Mouse (Mus musculus): ENCODE measurements at regions not wholly inside any gene's neighbourhood (a gene's known extent, or its start where the extent isn't known, plus 50 kb on each side); places are given as distances from the start of the nearest gene placed in this dataset.
"Not testable (repeated sequence)": the region's sequence is repeated elsewhere in the genome, so short reads cannot be mapped to it uniquely, and the experiment has no call there.

DNA sequence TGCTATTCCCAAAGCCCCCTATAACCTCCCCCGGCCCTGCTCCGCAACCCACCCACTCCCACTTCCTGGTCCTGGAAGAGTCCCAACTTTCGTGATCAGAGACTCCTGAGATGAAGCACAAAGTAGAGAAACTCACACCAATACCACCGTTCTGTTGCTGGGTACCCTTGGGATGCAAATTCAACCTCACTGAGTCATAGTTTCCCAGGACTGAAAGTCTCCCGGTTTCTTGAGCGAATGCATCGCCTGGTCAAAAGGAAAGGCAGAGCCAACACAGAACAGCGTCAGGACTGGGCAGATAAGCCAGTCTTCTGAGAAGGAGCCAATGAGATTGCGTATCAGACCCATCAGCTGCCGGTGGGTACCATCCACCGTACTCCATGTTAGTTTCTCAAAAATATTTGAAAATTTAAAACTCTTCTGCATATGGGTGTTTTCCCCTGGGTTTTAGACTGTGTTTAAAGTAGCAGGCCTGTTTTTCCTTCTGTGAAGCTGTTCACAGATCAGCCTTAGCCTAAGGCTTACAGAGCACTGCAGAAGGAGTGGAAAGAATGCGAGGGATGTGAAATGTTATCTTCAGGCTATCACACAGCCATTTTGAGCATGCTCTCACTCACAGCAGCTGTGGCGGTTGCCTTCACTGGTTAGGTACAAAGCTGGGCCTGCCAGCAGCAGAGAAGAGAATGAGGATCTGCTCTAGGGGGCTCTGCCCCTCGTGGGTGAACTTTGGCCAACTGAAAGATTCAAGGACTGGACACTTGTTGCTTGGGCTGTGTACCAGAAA is 77.0 kb upstream of the Zmat1 start:
- H3K4me1 ChIP-seq (ENCODE audit: control insufficient read depth, insufficient read depth, low read length); H3K4me2 ChIP-seq (ENCODE audit: low read depth, low read length); H3K36me3 ChIP-seq (replicated peaks; ENCODE audit: control insufficient read depth, insufficient read depth, low read depth, low read length); H3K27me3 ChIP-seq (ENCODE audit: control insufficient read depth, insufficient read depth, low read length); DNase-seq (ENCODE audit: low spot score); H3K9ac ChIP-seq (replicated peaks; ENCODE audit: low read length); ATAC-seq (replicated peaks; ENCODE audit: insufficient number of reproducible peaks, low FRiP score, low TSS enrichment, low read depth); H3K4me3 ChIP-seq (ENCODE audit: low read depth, low read length); H3K9me3 ChIP-seq (replicated peaks; ENCODE audit: control insufficient read depth, low read length); H3K27ac ChIP-seq (replicated peaks; ENCODE audit: low read depth, low read length): not testable (repeated sequence)
- 83% methylated on average over 13 of the region's 14 CpGs for WGBS

DNA sequence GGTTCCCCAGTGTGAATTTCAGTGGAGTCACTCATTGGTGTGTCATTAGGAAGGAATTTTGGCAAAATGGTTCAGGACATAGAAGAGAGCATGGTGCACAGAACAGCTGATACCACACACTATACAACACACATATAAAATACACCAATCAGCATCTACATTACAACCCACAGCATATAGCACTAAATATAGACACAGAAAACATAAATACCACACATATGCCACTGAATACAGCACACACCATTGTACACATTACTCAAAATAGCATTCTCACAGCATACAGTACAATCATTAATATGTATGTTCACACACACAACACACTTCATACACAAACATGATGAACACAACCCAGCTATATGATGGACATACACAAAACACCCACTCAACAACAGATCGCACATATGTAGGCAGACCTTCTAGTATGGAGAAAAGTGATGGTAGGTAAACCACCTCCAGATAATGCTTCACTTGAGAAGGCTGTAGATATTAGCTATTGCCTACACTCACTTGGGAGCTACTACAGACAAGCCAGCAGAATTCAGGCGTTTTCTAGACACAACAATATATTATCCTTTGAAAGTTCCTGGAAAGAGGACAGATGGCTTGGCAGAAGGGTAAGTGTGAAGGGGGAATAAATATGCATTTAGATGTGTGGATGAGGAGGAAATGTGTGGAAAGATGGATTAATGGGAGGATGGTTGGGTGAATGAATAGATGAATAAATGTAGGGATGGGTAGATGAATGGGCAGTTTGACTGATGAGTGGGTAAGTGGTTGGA is 71.6 kb upstream of the Zmat1 start:
- no peak for DNase-seq (ENCODE audit: low spot score)
- Histone ChIP-seq H3K27me3 (ENCODE audit: control insufficient read depth, insufficient read depth, low read length) (no peaks in the 10 kb centered on the region), H3K9me3 (replicated peaks; ENCODE audit: control insufficient read depth, low read length) (no peaks in the 10 kb centered on the region), H3K36me3 (replicated peaks; ENCODE audit: control insufficient read depth, insufficient read depth, low read depth, low read length) (no peaks in the 10 kb centered on the region), H3K4me1 (ENCODE audit: control insufficient read depth, insufficient read depth, low read length) (no peaks in the 10 kb centered on the region), H3K4me3 (ENCODE audit: low read depth, low read length) (no peak overlapping the region), H3K27ac (replicated peaks; ENCODE audit: low read depth, low read length) (no peak overlapping the region), H3K9ac (replicated peaks; ENCODE audit: low read length) (no peak overlapping the region), H3K4me2 (ENCODE audit: low read depth, low read length) (no peak overlapping the region)
- WGBS = 83% methylated on average over 2 of the region's 2 CpGs
- ATAC-seq (replicated peaks; ENCODE audit: insufficient number of reproducible peaks, low FRiP score, low TSS enrichment, low read depth) = no peak

DNA sequence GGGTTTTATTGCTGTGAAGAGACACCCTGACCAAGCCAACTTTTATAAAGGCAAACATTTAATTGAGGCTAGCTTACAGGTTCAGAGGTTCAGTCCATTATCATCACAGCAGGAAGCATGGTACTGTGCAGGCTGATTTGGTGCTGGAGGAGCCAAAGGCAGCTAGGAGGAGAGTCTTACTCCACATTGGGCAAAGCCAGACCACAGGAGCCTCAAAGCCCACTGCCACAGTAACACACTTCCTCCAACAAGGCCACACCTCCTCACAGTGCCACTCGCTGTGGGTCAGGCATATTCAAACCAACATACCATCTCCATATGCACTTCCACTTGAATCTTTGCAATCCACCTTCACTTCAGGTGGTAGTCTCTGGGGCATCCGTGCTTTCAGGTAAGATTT is 70.4 kb upstream of the Zmat1 start:
- no peak for ATAC-seq (replicated peaks; ENCODE audit: insufficient number of reproducible peaks, low FRiP score, low TSS enrichment, low read depth)
- H3K36me3 ChIP-seq (replicated peaks; ENCODE audit: control insufficient read depth, insufficient read depth, low read depth, low read length) = no peaks in the 10 kb centered on the region
- no peak overlapping the region for H3K27ac ChIP-seq (replicated peaks; ENCODE audit: low read depth, low read length)
- H3K9me3 ChIP-seq (replicated peaks; ENCODE audit: control insufficient read depth, low read length) = no peaks in the 10 kb centered on the region
- H3K27me3 ChIP-seq (ENCODE audit: control insufficient read depth, insufficient read depth, low read length) = no peaks in the 10 kb centered on the region
- H3K9ac ChIP-seq (replicated peaks; ENCODE audit: low read length) = no peak overlapping the region
- no peak overlapping the region for H3K4me2 ChIP-seq (ENCODE audit: low read depth, low read length)
- DNase-seq (ENCODE audit: low spot score) = no peak
- no peak overlapping the region for H3K4me3 ChIP-seq (ENCODE audit: low read depth, low read length)
- 80% methylated on average over 2 of the region's 2 CpGs for WGBS
- H3K4me1 ChIP-seq (ENCODE audit: control insufficient read depth, insufficient read depth, low read length) = no peaks in the 10 kb centered on the region

DNA sequence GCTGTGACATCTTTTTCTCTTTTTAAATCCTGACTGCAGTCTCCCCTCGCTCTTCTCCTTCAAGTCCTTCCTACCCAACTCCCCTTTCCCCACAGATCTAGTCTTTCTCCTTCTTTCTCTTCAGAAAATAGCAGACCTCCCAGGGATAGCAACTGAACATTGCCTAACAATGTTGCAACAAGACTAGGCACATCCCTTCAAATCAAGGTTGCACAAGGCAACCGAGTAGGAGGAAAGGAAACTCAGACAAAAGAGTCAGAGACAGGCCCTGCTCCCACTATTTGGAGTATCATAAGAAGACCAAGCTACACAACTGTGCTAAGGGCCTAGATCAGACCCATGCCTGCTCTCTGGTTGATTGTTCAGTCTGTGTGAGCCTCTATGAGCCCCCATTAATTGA is 66.9 kb upstream of the Zmat1 start:
- Histone ChIP-seq H3K4me1 (ENCODE audit: control insufficient read depth, insufficient read depth, low read length) (no peaks in the 10 kb centered on the region), H3K9me3 (replicated peaks; ENCODE audit: control insufficient read depth, low read length) (no peaks in the 10 kb centered on the region), H3K4me3 (ENCODE audit: low read depth, low read length) (no peak overlapping the region), H3K27me3 (ENCODE audit: control insufficient read depth, insufficient read depth, low read length) (no peaks in the 10 kb centered on the region), H3K36me3 (replicated peaks; ENCODE audit: control insufficient read depth, insufficient read depth, low read depth, low read length) (no peaks in the 10 kb centered on the region), H3K4me2 (ENCODE audit: low read depth, low read length) (no peak overlapping the region), H3K27ac (replicated peaks; ENCODE audit: low read depth, low read length) (no peak overlapping the region), H3K9ac (replicated peaks; ENCODE audit: low read length) (no peak overlapping the region)
- ATAC-seq (replicated peaks; ENCODE audit: insufficient number of reproducible peaks, low FRiP score, low TSS enrichment, low read depth) (no peak), DNase-seq (ENCODE audit: low spot score) (no peak)
- 94% methylated on average over 2 of the region's 2 CpGs for WGBS

DNA sequence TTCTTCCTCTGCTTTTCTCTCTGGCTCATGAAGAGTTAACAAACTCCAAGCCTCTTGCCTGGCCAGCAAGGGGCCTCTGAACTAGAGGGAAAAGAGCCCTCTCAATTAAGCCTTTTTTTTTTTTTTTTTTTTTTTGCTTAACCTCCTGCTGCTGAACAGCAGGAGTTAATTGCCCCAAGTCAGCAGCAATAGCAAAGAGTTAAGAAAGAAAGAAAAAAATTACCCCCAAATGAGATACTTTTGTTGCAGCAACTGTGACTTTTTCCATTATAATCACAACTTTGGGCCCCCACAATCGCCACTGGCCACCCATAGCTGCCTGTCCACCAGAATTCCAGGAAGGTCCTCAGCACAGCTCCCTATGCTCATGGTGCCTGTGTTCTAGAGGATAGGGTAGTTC is 60.4 kb upstream of the Zmat1 start:
- H3K36me3 ChIP-seq (replicated peaks; ENCODE audit: control insufficient read depth, insufficient read depth, low read depth, low read length) = no peaks in the 10 kb centered on the region
- no peaks in the 10 kb centered on the region for H3K9me3 ChIP-seq (replicated peaks; ENCODE audit: control insufficient read depth, low read length)
- ATAC-seq (replicated peaks; ENCODE audit: insufficient number of reproducible peaks, low FRiP score, low TSS enrichment, low read depth) = no peak
- 7% methylated on average over 1 of the region's 1 CpGs for WGBS
- H3K4me2 ChIP-seq (ENCODE audit: low read depth, low read length) = no peak overlapping the region
- no peak for DNase-seq (ENCODE audit: low spot score)
- H3K4me3 ChIP-seq (ENCODE audit: low read depth, low read length) = no peak overlapping the region
- no peaks in the 10 kb centered on the region for H3K4me1 ChIP-seq (ENCODE audit: control insufficient read depth, insufficient read depth, low read length)
- no peaks in the 10 kb centered on the region for H3K27me3 ChIP-seq (ENCODE audit: control insufficient read depth, insufficient read depth, low read length)
- H3K27ac ChIP-seq (replicated peaks; ENCODE audit: low read depth, low read length) = no peak overlapping the region
- H3K9ac ChIP-seq (replicated peaks; ENCODE audit: low read length) = no peak overlapping the region

DNA sequence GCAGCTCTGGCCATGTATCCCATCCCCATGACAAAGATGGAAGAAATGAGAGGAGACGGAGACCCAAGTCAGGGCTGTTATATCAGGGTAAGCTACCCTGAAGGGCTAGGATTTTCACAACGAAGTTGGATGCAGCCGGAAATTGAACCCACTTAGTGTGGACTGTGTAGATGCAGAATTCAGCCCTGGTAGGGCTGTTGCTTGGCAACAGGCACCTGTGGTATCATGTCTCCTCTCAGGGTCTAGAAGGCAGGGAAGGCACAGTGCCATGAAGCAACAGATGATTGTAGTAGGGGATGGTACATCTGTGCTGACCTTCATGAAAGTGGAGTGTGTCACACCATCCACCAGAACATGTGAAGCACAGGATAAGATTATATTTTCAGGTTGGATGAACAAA is 51.2 kb upstream of the Zmat1 start:
- no peak overlapping the region for H3K27ac ChIP-seq (replicated peaks; ENCODE audit: low read depth, low read length)
- no peaks in the 10 kb centered on the region for H3K9me3 ChIP-seq (replicated peaks; ENCODE audit: control insufficient read depth, low read length)
- H3K4me3 ChIP-seq (ENCODE audit: low read depth, low read length) = no peak overlapping the region
- DNase-seq (ENCODE audit: low spot score) = no peak
- ATAC-seq (replicated peaks; ENCODE audit: insufficient number of reproducible peaks, low FRiP score, low TSS enrichment, low read depth) = no peak
- H3K4me1 ChIP-seq (ENCODE audit: control insufficient read depth, insufficient read depth, low read length) = no peaks in the 10 kb centered on the region
- no peaks in the 10 kb centered on the region; the same call in 1 of the 2 replicates for H3K27me3 ChIP-seq (ENCODE audit: control insufficient read depth, insufficient read depth, low read length)
- H3K9ac ChIP-seq (replicated peaks; ENCODE audit: low read length) = no peak overlapping the region
- H3K36me3 ChIP-seq (replicated peaks; ENCODE audit: control insufficient read depth, insufficient read depth, low read depth, low read length) = no peaks in the 10 kb centered on the region
- no peak overlapping the region for H3K4me2 ChIP-seq (ENCODE audit: low read depth, low read length)
- WGBS = 83% methylated on average over 3 of the region's 3 CpGs

DNA sequence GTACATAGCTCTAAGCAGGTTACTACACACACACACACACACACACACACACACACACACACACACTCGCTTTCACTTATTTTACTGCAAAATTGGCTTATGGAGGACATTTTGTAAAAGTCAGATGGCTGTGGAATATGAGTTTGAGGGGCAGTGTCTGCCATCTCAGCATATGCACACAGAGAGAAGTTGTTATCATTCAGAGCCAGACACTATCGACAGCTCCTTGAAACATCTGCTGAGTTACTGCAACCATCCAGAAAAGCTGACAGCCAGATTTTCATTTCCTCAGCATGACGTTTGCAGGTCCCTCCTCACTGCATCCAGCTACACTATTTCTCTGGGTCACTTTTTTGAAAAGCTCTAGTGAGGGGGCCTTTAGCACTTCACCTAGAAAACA is 49.9 kb upstream of the Zmat1 start:
- Histone ChIP-seq H3K27me3 (ENCODE audit: control insufficient read depth, insufficient read depth, low read length) (peaks cover under 1% of the 10 kb centered on the region; the same call in 1 of the 2 replicates), H3K9me3 (replicated peaks; ENCODE audit: control insufficient read depth, low read length) (no peaks in the 10 kb centered on the region), H3K9ac (replicated peaks; ENCODE audit: low read length) (no peak overlapping the region), H3K36me3 (replicated peaks; ENCODE audit: control insufficient read depth, insufficient read depth, low read depth, low read length) (no peaks in the 10 kb centered on the region), H3K27ac (replicated peaks; ENCODE audit: low read depth, low read length) (no peak overlapping the region), H3K4me2 (ENCODE audit: low read depth, low read length) (no peak overlapping the region), H3K4me3 (ENCODE audit: low read depth, low read length) (no peak overlapping the region), H3K4me1 (ENCODE audit: control insufficient read depth, insufficient read depth, low read length) (no peaks in the 10 kb centered on the region)
- WGBS = 53% methylated on average over 3 of the region's 3 CpGs
- no peak for DNase-seq (ENCODE audit: low spot score)
- no peak for ATAC-seq (replicated peaks; ENCODE audit: insufficient number of reproducible peaks, low FRiP score, low TSS enrichment, low read depth)
